Mouse (Mus musculus): ENCODE measurements at regions not wholly inside any gene's neighbourhood (a gene's known extent, or its start where the extent isn't known, plus 50 kb on each side); places are given as distances from the start of the nearest gene placed in this dataset.
"Not testable (repeated sequence)": the region's sequence is repeated elsewhere in the genome, so short reads cannot be mapped to it uniquely, and the experiment has no call there.

DNA sequence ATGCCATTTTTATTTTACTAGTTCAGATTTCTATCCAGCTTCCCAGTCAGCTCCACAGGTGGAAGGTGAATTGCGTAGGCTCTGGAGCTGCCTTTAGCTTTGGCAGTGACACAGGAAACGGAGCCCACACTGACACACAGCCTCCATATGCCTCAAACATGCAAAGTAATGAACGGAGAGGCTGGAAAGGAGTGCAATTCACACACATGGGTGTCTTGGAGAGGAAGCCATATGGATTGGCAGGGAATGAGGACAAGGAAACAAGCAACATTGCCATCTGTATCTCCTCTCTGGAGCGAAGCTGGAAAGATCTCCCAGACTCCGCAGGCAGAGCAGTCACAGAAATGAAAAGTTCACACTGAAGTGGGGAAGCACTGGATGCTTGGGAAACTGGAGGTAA is 201.6 kb upstream of the 4930452B06Rik start:
- DNase-seq = peak; percentile 34

GRCm38 (mm10) chr14:8851572-8851971 is 185.5 kb upstream of the 4930452B06Rik start:
- no peak for DNase-seq

DNA sequence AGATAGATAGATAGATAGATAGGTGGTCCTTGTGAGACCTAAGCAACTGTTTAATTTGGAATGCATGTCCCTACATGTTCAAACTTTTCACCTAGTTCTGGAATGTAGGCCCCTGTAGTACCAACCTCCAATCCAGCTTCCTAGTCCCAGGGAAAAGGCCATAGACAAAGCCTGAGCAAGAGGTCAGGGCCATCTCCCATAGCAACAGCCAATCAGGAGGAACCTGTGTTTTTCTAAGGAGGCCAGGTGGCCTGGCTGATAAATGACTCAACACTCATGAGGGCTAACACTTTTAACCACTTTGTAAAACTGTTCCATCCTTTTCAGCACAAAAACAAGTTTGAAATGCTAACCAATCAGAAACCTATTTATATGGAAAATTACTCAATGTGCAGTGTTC is 184.2 kb upstream of the 4930452B06Rik start:
- no peak for DNase-seq

DNA sequence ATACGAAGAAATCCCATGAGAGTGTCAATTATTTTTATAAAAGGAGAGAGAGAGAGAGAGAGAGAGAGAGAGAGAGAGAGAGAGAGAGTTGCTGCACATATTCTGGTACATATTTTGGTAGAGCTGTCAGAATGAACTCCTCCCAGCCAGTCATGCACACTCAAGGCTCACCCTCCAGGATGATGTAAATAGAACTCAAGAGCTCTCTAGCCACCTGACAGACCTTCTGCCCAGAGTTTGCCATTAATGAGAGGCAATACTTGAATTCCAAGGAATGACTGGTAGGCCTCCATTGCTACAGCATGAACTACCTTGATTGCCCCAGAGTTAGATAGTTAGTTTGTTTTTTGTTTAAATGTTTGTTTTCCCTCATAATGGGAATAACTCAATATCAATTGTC is 167.5 kb upstream of the 4930452B06Rik start:
- DNase-seq = no peak

GRCm38 (mm10) chr14:8800217-8800616 is 134.2 kb upstream of the 4930452B06Rik start:
- not testable (repeated sequence) for DNase-seq

DNA sequence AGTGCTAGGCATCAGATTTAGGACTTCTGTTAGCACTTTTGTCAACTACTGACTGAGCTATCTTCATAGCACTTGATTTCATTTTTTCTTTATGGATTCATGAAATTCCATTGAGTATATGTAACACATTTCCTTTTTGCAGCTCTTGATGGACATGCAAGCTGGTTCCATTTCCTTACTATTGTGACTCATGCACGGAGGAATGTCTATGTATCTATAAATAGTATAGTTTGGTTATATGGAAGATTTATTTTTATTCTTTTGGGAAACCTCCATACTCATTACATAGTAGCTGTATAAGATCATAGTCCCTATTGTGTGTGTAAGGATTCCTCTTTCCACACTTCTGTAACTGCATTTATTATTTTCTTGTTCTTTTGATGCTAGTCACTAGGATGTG is 123.3 kb upstream of the 4930452B06Rik start:
- DNase-seq = no peak

DNA sequence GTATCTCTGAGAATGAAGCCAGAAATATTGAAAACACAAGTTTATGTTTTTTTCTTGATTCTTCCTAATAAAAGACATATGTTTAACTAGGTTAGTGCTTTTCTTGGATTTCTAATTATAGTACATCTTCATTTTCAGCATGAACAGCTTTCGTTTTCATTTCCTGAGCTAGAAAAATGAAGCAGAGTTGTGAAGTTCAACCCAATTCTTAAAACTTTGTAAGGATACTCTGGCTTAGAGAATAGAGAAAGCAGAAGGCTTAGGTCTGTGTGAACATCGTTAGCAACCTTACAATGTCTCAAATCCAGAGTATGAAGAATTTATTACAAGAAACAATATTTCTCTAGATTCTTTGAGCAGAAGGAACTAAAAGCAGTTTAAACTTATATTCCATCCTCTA is 94.5 kb upstream of the 4930452B06Rik start:
- no peak for DNase-seq

DNA sequence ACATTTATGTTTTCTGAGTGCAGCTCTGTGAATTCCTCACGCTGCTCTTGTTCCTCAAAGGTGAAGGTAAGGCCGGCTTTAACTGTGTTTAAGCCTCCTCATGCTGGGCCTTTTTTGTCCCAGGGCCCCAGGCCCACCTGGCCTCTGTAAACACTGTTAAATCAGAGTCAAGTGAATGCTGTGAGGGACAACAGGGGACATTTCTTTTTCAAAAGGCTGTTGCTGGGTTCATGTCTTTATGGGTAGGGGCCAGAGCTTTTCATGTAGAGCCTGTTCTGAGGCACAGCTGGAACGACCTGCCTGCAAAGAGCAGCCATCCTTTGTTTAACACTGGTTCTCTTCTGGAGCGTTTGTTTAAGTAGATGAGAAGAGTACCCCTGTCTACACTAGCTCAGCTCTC is 70.8 kb upstream of the 4930452B06Rik start:
- DNase-seq = no peak

DNA sequence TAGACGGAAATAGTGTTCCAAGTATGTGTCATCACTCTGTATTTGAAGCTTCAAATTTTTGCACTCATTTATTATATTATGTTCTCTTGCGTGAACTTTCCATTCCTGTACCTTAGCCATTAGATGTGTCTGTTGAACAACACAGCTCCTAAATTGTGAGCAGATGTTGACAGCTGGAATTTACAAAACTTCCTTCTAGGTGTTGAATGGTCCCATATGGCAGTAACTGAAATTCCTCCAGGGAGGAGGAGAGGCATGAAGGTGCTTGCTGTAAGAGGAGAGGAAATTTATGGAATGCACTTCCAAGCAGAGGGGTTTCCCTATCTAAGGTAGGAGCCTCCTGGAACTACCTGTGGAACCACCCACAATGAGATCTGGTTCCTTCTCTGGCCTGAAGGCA is 67.2 kb upstream of the 4930452B06Rik start:
- DNase-seq = no peak

DNA sequence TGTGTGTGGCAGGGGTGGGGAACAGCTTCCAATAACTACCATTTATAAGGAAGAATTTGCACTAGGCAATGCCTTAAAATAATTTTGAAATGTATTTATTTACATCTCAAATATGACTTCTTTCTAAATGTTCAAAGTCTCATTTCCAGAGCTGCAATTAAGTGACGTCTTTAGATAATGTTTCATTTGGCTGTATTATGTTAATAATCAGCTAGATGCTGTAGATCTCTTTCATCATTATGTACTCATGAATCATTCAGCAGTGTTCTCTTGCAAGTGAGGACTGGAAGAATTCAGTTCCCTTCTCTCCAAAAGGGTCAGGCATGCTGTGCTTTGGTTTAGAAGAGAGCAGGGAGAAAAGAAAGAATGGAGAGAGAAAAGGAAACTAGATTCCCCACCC is 61.3 kb upstream of the 4930452B06Rik start:
- DNase-seq = no peak
